Mouse (Mus musculus) ES-E14 (cell line): ENCODE results near the gene Gm21972.

Experiments used
- HCFC1 ChIP-seq: IDR thresholded peaks from 2 replicates; pipeline ENCODE4 v1.6.1; 2012; ENCODE audit warnings: low read length, inconsistent platforms, borderline replicate concordance; ENCODE audit not compliant: insufficient read depth
- ZNF384 ChIP-seq: IDR thresholded peaks from 2 replicates; pipeline ENCODE4 v1.6.1; 2012; ENCODE audit warnings: low read depth, low read length, inconsistent platforms

DNA sequence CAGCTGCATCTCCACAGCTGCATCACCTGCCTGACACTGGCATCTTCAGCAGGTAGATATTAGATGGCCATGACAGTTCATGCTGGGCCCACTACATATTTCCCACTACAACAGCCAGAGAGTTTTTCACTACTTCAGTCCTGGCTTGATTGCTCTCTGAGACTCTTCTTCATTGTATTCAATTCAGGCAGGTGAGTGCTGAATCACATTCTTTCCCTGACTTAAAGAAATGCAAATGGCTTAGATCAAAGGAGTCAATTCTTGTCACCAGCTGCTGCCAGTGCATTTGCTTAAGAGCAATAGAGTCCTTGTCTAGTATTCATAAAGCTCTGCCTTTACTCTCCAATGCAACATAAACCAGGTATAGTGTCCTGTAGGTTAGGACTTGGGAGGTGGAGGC lies 67.9 kb downstream of the Gm21972 start:
- TF ChIP-seq HCFC1 (no peak), ZNF384 (no peak)
